In genomic region chr9:98350318-98351144, GRCm38 (mm10) we compare ENCODE assay signal across 10 mouse cellular contexts.
DNase-seq lines count a peak whose midpoint lies in the region; ATAC-seq and TF ChIP-seq lines count a peak whose summit lies in the region.
"Had no signal": no experiment of that assay in that cellular context is flagged by ENCODE, and none has a peak within 500 bp of the region (broad histone marks: within the 10 kb centered on the region; RNA-seq: fewer than 3 reads in every experiment).

No protein-coding gene starts in this region.

- H3K27ac ChIP-seq in ES-E14 (ENCODE audit: insufficient read depth, low read depth, low read length, poor library complexity, severe bottlenecking): no peak overlapping the region
- 0 out of 2 replicates have a peak overlapping the region, but pooled peaks have one; percentile 44 for H3K27ac ChIP-seq in embryonic facial prominence, embryonic 10.5 days (replicated peaks)
- peak overlapping the region; percentile 55 for H3K27ac ChIP-seq in hindbrain, embryonic 12.5 days
- H3K27ac ChIP-seq in midbrain, embryonic 11.5 days (ENCODE audit: low read depth, low read length): no peak overlapping the region
- H3K27ac ChIP-seq: left cerebral cortex, adult 2 months had no signal

- no peaks in the 10 kb centered on the region for H3K9me3 ChIP-seq in ES-E14 (ENCODE audit: control insufficient read depth, insufficient read depth, low read depth, low read length)
- H3K9me3 ChIP-seq in embryonic facial prominence, embryonic 10.5 days: no peaks in the 10 kb centered on the region
- no peaks in the 10 kb centered on the region for H3K9me3 ChIP-seq in hindbrain, embryonic 12.5 days (replicated peaks)
- no peaks in the 10 kb centered on the region for H3K9me3 ChIP-seq in midbrain, embryonic 11.5 days (ENCODE audit: control insufficient read depth, low read length)

- ATAC-seq in hindbrain, embryonic 12.5 days (ENCODE audit: low FRiP score): peak; percentile 60; the same call in 1 of the 2 replicates
- ATAC-seq in midbrain, embryonic 11.5 days (ENCODE audit: low FRiP score): 0 out of 2 replicates have a peak, but pooled peaks have one; percentile 22
- ATAC-seq: liver, postnatal 0 days had no signal

- 16% methylated on average over 4 of the region's 4 CpGs for WGBS in embryonic facial prominence, embryonic 10.5 days
- WGBS in hindbrain, embryonic 12.5 days: 5% methylated on average over 4 of the region's 4 CpGs
- 8% methylated on average over 4 of the region's 4 CpGs for WGBS in midbrain, embryonic 11.5 days

- H3K9ac ChIP-seq in ES-E14 (ENCODE audit: insufficient read depth, low read depth, low read length, poor library complexity, severe bottlenecking): no peak overlapping the region
- H3K9ac ChIP-seq in hindbrain, embryonic 12.5 days: no peak overlapping the region
- H3K9ac ChIP-seq in midbrain, embryonic 11.5 days (ENCODE audit: low read length): no peak overlapping the region
- H3K9ac ChIP-seq: liver, postnatal 0 days had no signal

- H3K4me2 ChIP-seq in hindbrain, embryonic 12.5 days (replicated peaks): no peak overlapping the region
- H3K4me2 ChIP-seq in midbrain, embryonic 11.5 days: no peak overlapping the region

- no peak overlapping the region for H3K4me3 ChIP-seq in ES-E14 (ENCODE audit: insufficient read depth in 1 of 2, low read depth in 1 of 2, low read length in 2 of 2, poor library complexity in 1 of 2, severe bottlenecking in 1 of 2)
- no peak overlapping the region for H3K4me3 ChIP-seq in embryonic facial prominence, embryonic 10.5 days
- no peak overlapping the region for H3K4me3 ChIP-seq in hindbrain, embryonic 12.5 days
- H3K4me3 ChIP-seq in midbrain, embryonic 11.5 days (ENCODE audit: low read depth, low read length): no peak overlapping the region
- H3K4me3 ChIP-seq: left cerebral cortex, adult 2 months had no signal

- in situ Hi-C loops in ES-E14 (cut with MboI; ENCODE audit: low sequenced_read_pairs in 2 of 2, unreplicated experiment in 2 of 2): no loop called here

- H3K36me3 ChIP-seq in ES-E14 (ENCODE audit: control insufficient read depth, insufficient read depth, low read length, poor library complexity, severe bottlenecking): no peaks in the 10 kb centered on the region
- H3K36me3 ChIP-seq in embryonic facial prominence, embryonic 10.5 days (replicated peaks): no peaks in the 10 kb centered on the region
- no peaks in the 10 kb centered on the region for H3K36me3 ChIP-seq in hindbrain, embryonic 12.5 days
- no peaks in the 10 kb centered on the region for H3K36me3 ChIP-seq in midbrain, embryonic 11.5 days (ENCODE audit: control insufficient read depth, insufficient read depth, low read length)

- H3K4me1 ChIP-seq in ES-E14 (ENCODE audit: control insufficient read depth in 2 of 2, insufficient read depth in 2 of 2, low read length in 2 of 2, poor library complexity in 1 of 2): peaks cover 2 to 11% of the 10 kb centered on the region in 2 experiments; a peak in 1 of 4 replicates
- peaks cover 20% of the 10 kb centered on the region for H3K4me1 ChIP-seq in embryonic facial prominence, embryonic 10.5 days
- peaks cover 19% of the 10 kb centered on the region for H3K4me1 ChIP-seq in hindbrain, embryonic 12.5 days
- peaks cover 6% of the 10 kb centered on the region; the same call in 1 of the 2 replicates for H3K4me1 ChIP-seq in midbrain, embryonic 11.5 days (ENCODE audit: control insufficient read depth, insufficient read depth, low read length)

- peak; percentile 12 for DNase-seq in ES-E14 (ENCODE audit: low read depth, low spot score)
- DNase-seq in embryonic facial prominence, embryonic 10.5 days (ENCODE audit: low spot score): no peak
- DNase-seq in midbrain, embryonic 11.5 days (ENCODE audit: low spot score, missing footprints): peak; percentile 76
- DNase-seq in urinary bladder, postnatal 25 days (ENCODE audit: low spot score): no peak
- DNase-seq in layer of hippocampus, adult 18-20 months (ENCODE audit: low spot score in 2 of 2): no peak
- DNase-seq in adrenal gland, adult (ENCODE audit: inconsistent age in 2 of 2, low spot score in 1 of 2): no peak
- DNase-seq: kidney, postnatal 14 days; liver, postnatal 0 days had no signal

- 0 out of 2 replicates have a peak, but pooled peaks cover 7% of the 10 kb centered on the region for H3K27me3 ChIP-seq in embryonic facial prominence, embryonic 10.5 days (replicated peaks; ENCODE audit: low read depth, poor library complexity, severe bottlenecking)
- H3K27me3 ChIP-seq in hindbrain, embryonic 12.5 days: no peaks in the 10 kb centered on the region
- H3K27me3 ChIP-seq in midbrain, embryonic 11.5 days (ENCODE audit: control insufficient read depth, insufficient read depth, low read length): no peaks in the 10 kb centered on the region

TF ChIP-seq in ES-E14, 5 proteins besides CTCF, POLR2A, EP300 and RAD21:
- TF ChIP-seq ZC3H11A (IDR thresholded peaks at IDR 0.05; ENCODE audit: borderline replicate concordance, low read depth, low read length): no peak
- no peak for TF ChIP-seq MAFK (IDR thresholded peaks at IDR 0.05; ENCODE audit: insufficient read depth, low read depth, low read length)
- no peak for TF ChIP-seq HCFC1 (IDR thresholded peaks at IDR 0.05; ENCODE audit: borderline replicate concordance, insufficient read depth, low read length)
- no peak for TF ChIP-seq CHD2 (IDR thresholded peaks at IDR 0.05; ENCODE audit: low read depth, low read length)
- TF ChIP-seq ZNF384 (IDR thresholded peaks at IDR 0.05; ENCODE audit: low read depth, low read length): no peak

Comparison
In these comparisons a context has a peak if more than half of its experiments do, and no peak if none do; other contexts are left out.
1. DNase-seq: peak in ES-E14 (single experiment) and midbrain, embryonic 11.5 days (single experiment); none in embryonic facial prominence, embryonic 10.5 days (single experiment), urinary bladder, postnatal 25 days (single experiment), layer of hippocampus, adult 18-20 months (0 of 2) and adrenal gland, adult (0 of 2).
2. H3K27ac ChIP-seq: peak in embryonic facial prominence, embryonic 10.5 days (single experiment) and hindbrain, embryonic 12.5 days (single experiment); none in ES-E14 (single experiment) and midbrain, embryonic 11.5 days (single experiment).